9 mouse cellular contexts compared by ENCODE assay signal in genomic region chr9:95688064-95688463, GRCm38 (mm10). TPM values are rescaled to one million over a fixed set of nuclear protein-coding genes. Genes with fewer than 3 reads are reported as not detected.
DNase-seq lines count a peak whose midpoint lies in the region; ATAC-seq lines count a peak whose summit lies in the region.
"Had no signal": no experiment of that assay in that cellular context is flagged by ENCODE, and none has a peak within 500 bp of the region (broad histone marks: within the 10 kb centered on the region; RNA-seq: fewer than 3 reads in every experiment).

No protein-coding gene starts in this region.

- peak; percentile 38 to 48 for DNase-seq in cerebellum, adult 18-20 months
- no peak for DNase-seq in cerebellum, adult 11-12 months
- peak; percentile 34 for DNase-seq in midbrain, embryonic 10.5 days (ENCODE audit: low spot score)
- no peak for DNase-seq in midbrain, embryonic 11.5 days (ENCODE audit: low spot score, missing footprints)
- peak; percentile 38 for DNase-seq in brain, adult 2 months (ENCODE audit: low read depth, low spot score)
- peak; percentile 22 for DNase-seq in induced T-regulatory cell, adult 2 months (ENCODE audit: low read depth)
- DNase-seq in urinary bladder, postnatal 25 days (ENCODE audit: low spot score): peak; percentile 19
- DNase-seq in left cerebral cortex, postnatal 36 days (ENCODE audit: low spot score in 2 of 2): no peak

- peaks cover 7% of the 10 kb centered on the region; the same call in 1 of the 2 replicates for H3K27me3 ChIP-seq in midbrain, embryonic 10.5 days (ENCODE audit: low read depth, poor library complexity, severe bottlenecking)
- no peaks in the 10 kb centered on the region for H3K27me3 ChIP-seq in midbrain, embryonic 11.5 days (ENCODE audit: control insufficient read depth, insufficient read depth, low read length)

- no peak overlapping the region for H3K4me2 ChIP-seq in midbrain, embryonic 11.5 days

- ATAC-seq in midbrain, embryonic 11.5 days (ENCODE audit: low FRiP score): no peak

- H3K9ac ChIP-seq in midbrain, embryonic 11.5 days (ENCODE audit: low read length): no peak overlapping the region

- intact Hi-C loops in left cerebral cortex, postnatal 36 days (cut with DNase I): loop anchor here (5.0 kb wide), 1 partner anchor 146 kb away; no protein-coding TSS in a partner anchor

- no peak overlapping the region for H3K4me3 ChIP-seq in midbrain, embryonic 10.5 days
- no peak overlapping the region for H3K4me3 ChIP-seq in midbrain, embryonic 11.5 days (ENCODE audit: low read depth, low read length)

- H3K4me1 ChIP-seq in midbrain, embryonic 10.5 days: peaks cover 9% of the 10 kb centered on the region
- 0 out of 2 replicates have a peak, but pooled peaks cover 3% of the 10 kb centered on the region for H3K4me1 ChIP-seq in midbrain, embryonic 11.5 days (ENCODE audit: control insufficient read depth, insufficient read depth, low read length)

- no peaks in the 10 kb centered on the region for H3K36me3 ChIP-seq in midbrain, embryonic 10.5 days
- no peaks in the 10 kb centered on the region for H3K36me3 ChIP-seq in midbrain, embryonic 11.5 days (ENCODE audit: control insufficient read depth, insufficient read depth, low read length)

- no peaks in the 10 kb centered on the region for H3K9me3 ChIP-seq in midbrain, embryonic 10.5 days (replicated peaks)
- no peaks in the 10 kb centered on the region for H3K9me3 ChIP-seq in midbrain, embryonic 11.5 days (ENCODE audit: control insufficient read depth, low read length)

- no peak overlapping the region for H3K27ac ChIP-seq in midbrain, embryonic 10.5 days (replicated peaks)
- H3K27ac ChIP-seq in midbrain, embryonic 11.5 days (ENCODE audit: low read depth, low read length): no peak overlapping the region
- H3K27ac ChIP-seq: macrophage had no signal

- 73% methylated on average over 3 of the region's 3 CpGs for WGBS in midbrain, embryonic 10.5 days
- WGBS in midbrain, embryonic 11.5 days: 66% methylated on average over 3 of the region's 3 CpGs

RNA-seq across cellular contexts. Expression of gene Pcolce2, which starts 50.7 kb away (rescaled TPM):
- 2.9 and 3.2 TPM in 2 replicates for polyA plus RNA-seq in midbrain, embryonic 10.5 days (2016; fragmentation: Nextera tagmentation; extraction: Ambion mirVana)
- polyA plus RNA-seq in midbrain, embryonic 11.5 days (2014; fragmentation: Nextera tagmentation; extraction: Ambion mirVana): 1.8 and 2.0 TPM in 2 replicates
- total RNA-seq in left cerebral cortex, postnatal 36 days (2021): 1 to 10 TPM; 1.7 to 1.8 TPM

Comparison
In these comparisons a context has a peak if more than half of its experiments do, and no peak if none do; other contexts are left out.
1. DNase-seq: peak in cerebellum, adult 18-20 months (2 of 2), midbrain, embryonic 10.5 days (single experiment), brain, adult 2 months (single experiment), induced T-regulatory cell, adult 2 months (single experiment) and urinary bladder, postnatal 25 days (single experiment); none in cerebellum, adult 11-12 months (single experiment), midbrain, embryonic 11.5 days (single experiment) and left cerebral cortex, postnatal 36 days (0 of 2).